Mouse (Mus musculus): ENCODE data around the gene Bcan.

Bcan gene

DNA sequence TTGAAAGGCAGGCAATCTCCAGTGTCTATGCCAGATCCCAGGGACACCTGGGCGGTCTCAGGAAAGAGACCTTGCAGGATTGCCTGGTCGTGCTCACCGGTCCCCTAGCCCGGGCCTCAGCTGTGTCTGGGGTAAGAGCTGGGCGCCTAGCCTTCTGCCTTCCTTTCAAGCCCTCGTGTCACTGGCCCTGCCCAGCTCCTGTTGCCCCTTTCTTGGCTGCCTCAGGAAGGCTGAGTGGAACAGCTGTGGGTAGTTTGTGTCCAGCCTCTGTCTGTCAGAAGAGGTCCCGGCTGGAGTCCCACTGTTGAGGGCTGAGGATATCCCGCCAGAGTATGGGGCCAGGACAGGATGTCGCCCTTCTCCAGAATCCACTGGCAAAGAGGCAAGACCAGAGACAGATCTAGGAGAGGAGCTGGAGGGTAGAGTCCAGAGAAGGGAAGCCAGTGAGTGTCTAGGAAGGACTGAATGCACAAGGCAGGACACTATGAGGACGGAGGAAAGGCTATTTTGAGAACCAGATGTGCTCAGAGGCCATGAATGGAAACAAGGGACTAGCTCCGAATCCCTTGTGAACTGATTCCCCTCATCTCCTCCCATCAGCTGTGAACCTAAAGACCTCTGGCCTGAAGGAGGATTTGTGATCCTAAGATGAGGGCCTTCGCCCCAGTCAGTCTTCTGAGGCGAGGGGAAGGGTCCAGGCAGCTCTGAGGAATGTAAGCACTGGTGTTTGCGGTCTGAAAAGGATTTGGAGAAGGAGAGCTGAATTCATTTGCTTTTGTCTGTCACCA, 26.2 kb downstream of the Bcan start:
- in situ Hi-C loops (cut with MboI, MseI): no loop called here

DNA sequence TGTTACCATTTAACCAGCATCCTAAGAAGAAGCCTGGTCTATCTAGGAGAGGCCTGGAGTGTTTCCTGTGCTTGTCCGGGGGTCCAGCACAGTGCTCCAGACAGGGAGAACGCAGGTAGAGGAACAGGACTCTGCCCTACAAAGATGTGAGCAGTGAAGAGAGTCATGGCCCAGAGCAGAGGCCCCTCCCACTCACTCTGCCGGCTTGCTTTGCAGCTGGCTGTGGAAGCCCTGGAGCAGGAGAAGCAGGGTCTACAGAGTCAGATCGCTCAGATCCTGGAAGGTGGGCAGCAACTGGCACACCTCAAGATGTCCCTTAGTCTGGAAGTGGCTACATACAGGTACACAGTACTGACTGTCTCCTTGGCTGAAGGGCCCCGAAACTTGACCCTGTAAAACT, 27.3 kb downstream of the Bcan start:
- in situ Hi-C loops (cut with MboI, MseI): no loop called here

DNA sequence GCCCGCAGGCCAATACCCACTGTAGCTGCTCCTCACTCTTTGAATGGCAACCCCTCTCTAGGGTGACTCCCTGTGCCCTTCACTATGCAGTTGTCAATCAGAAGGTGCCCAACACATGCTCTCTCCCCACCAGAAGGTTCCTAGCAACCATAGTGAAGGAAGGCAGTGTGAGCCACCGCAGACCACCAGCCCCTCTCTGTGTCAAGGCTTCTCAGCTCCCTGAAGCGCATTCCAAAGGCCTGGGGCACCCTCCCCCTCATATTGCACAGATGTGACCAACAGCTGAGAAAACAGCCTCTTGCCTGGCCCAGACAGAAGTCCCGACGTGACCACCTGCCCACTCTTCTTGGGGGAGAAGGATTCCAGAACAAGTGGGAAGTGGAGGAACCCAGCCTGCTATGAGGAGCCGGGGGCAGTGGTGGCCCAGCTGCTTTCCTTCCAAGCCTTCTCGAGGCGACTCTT, 27.8 kb downstream of the Bcan start:
- in situ Hi-C loops (cut with MboI, MseI): no loop called here

DNA sequence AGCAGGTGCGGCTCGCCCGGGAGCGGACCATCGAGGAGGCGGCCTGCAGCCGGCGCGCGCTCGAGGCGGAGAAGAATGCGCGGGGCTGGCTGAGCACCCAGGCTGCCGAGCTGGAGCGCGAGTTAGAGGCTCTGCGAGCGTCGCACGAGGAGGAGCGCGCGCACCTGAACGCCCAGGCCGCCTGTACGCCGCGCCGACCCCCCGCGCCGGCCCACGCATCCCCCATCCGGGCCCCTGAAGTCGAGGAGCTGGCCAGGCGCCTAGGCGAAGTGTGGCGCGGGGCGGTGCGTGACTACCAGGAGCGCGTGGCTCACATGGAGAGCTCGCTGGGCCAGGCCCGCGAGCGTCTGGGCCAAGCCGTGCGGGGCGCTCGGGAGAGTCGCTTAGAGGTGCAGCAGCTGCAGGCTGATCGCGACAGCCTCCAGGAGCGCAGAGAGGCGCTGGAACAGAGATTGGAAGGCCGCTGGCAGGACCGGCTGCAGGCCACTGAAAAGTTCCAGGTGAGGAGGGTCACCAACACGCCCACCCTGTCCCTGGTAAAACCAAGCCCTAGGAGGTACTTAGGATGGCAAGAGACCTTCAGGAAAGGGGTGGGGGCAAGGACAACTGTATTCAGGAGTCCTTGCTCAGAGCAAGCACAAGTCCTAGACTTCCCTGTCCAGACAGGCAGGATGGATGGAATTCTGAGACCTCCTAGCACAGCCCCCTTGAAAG, 28.4 kb downstream of the Bcan start:
- in situ Hi-C loops (cut with MboI, MseI): no loop called here

DNA sequence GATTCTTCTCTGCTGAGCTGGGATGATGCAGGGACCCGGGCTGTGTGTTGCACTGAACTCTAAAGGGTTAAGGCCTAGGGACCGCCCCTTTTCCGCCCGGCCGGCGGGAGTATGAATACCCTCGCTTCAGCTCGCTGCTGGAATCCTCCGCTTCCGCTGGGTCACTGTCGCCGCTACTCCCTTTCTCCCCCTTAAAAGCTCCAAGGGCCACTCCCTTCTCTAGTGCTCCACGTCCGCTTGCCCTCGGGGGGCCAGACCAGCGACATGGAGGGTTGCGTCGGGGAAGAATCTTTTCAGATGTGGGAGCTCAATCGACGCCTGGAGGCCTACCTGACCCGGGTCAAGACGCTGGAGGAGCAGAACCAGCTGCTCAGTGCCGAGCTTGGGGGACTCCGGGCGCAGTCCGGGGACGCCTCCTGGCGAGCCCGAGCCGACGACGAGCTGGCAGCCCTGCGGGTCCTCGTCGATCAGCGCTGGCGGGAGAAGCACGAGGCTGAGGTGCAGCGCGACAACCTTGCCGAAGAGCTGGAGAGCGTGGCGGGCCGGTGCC, 29.0 kb downstream of the Bcan start, which contains the start of gene Nes:
Gene Nes, plus strand, starts transcription at position 140 of the 550 bp plus-strand sequence.
- in situ Hi-C loops (cut with MboI, MseI): no loop called here

DNA sequence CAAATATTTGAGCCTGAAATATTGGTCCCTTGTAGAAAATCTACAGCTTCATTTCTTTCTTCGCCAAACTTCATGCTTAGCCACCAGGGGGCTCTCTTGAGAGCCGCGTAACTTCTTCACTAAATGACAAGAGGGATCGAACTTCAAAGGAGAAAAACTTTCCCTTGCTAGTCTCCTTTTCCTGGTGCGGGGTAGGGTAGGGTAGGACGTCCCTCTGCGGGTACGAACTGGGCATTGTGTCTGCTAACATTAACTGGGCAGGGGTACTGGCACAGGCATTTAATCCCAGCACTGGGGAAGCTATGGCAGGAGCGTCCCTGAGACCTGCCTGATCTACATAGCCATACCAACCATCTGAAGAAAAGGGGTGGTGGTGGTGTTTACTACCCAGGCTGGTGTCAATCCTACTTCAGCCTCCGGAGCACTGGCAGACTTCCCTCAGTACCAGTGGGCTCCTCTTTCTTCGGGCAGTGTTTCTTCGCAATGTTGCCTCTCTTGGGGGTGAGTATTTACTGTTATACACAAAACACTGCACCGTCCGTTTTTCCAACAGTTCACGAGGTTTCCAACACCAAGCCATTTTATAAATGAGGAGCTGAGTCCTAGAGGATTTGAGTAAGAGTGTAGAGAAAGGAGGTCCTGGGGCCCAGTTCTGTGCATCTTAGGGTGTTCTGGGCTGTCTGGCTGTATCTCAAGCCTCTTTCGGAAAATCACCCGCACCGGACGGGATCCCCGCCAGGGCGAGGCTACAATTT, 29.7 kb downstream of the Bcan start:
- in situ Hi-C loops (cut with MboI, MseI): no loop called here

DNA sequence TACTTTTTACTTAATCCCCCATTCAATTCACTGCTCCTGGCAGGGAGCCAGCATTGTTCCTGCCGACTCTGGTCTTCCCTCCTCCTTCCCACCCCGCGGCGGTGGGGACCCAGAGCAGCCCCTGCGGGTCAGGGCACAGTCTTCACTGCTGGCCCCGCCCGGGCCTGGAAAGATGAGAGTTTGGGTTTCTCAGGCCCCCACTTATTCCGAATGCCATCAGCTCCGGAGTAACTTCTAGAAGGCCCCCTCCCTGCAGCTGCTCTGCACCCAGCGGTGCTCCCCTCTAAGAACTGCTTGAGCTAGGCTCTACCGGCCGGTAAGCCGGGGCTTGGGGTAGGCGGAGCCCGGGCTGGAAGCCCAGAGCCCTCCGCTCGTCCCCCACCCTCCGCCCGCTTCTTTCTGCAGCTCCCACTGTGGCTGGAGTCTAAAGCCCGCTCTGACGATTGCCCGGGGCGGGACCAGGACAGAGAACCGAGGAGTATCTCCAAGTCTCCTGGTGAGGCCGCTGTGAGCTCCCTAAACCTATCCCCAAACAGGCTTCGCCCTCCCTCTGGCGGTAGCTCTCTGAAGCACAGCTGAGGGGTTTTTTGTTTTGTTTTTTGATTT, 39.3 kb downstream of the Bcan start:
- in situ Hi-C loops (cut with MboI, MseI): no loop called here

DNA sequence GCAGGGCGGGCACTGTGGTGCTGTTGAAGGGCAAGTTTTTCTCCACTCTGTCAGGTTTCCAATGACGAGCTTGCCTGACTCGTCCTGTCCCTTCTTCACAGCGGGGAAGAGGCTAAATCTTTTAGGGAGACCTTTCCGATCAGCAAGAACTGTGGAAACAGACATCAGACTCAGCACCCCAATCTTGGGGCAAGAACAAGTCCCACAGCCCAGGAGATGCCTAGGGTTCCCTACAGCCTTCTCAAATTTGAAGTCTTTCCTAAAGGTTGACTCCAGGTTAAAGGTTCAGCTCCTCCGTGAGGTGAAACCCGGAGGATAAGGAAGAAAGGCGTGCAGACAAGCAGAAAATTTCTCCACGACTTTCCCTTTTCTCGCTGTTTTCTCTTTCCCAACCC, 39.8 kb downstream of the Bcan start:
- in situ Hi-C loops (cut with MboI, MseI): no loop called here

DNA sequence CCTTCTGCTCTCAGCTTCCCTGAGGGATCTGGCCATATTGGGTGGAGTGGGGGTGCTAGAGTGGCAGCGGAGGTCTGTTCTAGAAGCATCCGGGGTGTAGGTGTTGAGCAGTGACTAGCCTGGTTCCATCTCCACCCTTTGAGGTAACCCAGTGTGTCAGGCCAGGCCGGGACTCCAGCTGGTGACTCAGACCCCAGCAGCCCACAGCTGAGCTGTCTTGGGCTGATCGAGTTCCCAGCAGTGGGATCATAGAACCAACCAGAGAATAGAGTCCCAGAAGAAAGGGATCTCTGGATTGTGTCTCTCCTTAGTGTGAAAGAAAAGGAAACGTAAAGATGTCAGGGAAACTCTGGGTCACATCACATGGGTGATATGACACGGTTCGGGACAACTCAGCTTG, 40.7 kb downstream of the Bcan start:
- in situ Hi-C loops (cut with MboI, MseI): no loop called here

DNA sequence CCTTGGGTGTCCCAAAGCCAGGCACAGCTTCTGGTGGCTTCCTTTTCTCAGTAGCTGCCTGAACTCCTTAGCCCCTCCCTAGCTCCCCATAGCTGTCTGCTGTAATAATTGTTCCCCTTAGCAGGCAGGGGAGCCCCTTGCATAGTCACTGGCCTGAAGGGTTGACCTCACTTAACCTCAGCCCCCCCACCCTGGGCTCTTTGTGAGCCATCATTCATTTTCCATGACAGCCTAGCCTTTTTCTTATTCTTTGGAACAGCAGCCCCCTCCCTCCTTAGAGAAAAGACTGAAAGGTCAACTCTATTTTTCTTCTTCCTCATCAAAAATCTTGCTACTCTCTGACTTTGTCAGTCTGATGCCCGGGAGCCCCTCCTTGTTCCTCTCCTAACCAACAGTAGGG, 41.1 kb downstream of the Bcan start:
- in situ Hi-C loops (cut with MboI, MseI): no loop called here

DNA sequence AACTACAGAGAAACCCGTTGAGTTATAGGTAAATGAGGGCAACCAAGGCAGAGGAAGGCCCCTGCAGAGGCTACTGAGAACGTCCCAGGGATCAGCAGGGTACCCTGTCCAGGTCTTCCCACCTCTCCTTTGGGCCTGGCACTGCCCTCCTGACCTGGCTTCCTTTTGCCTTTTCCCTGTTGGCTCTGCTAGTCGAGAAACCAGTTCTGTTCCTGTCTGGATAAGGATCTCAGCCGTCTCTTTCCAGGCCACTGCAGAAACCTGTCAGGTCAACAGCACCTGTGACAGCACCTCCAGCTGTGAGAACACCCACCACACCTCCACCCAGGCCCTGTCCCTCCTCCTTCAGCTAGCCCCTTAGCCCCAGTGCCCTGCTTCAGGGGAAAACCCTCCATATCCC, 41.6 kb downstream of the Bcan start:
- in situ Hi-C loops (cut with MboI, MseI): no loop called here

DNA sequence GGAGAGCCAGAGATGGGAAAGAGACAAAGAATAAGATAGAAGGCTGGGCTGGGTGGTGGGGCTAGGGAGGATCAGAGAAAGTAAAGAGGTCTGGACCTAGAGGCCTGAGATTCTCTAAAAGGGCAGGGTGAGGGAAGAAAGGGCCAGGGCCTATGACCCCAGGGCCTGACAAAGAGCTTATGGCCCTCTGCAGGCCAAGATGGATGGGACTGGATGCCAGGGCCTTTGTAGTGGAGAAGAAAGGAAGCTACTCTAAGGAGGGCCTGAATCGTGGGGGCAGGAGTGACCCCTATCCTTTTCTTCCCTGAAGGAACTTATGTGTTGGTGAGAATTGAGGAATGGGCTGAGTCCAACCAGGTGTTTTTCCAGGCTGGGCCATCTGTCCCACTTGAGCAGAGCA, 42.0 kb downstream of the Bcan start:
- in situ Hi-C loops (cut with MboI, MseI): no loop called here

DNA sequence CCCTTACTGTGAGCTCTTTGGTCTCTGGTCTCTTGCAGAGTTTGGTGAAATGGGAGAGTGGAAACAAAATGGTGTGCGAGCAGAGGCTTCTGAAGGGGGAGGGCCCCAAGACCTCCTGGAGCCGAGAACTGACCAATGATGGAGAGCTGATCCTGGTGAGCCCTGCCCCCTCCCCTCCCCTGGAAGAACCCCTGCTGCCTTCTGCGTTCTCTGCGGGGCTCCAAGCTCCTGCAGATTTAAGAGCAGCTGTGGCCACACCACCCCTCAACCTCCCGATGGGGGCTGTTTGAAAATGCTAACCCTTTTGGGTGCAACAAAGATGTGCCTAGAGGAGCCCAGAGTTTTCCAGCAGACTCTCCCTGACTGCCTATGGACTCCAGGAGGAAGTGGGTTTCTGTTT, 47.6 kb downstream of the Bcan start:
- in situ Hi-C loops (cut with MboI, MseI): no loop called here

DNA sequence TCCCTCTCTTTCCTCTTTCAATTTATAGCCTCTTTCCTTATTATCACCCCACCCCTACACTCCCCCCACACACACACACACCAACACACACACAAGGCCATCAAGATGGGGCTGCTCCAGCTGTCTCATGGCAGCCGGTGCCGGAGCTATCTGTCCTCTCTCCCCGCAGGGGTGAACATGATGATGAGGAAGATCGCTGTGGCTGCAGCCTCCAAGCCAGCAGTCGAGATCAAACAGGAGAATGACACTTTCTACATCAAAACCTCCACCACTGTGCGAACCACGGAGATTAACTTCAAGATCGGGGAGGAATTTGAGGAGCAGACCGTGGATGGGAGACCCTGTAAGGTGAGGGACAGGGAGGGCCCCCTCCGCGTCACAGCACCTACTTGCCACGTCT, 48.1 kb downstream of the Bcan start:
- in situ Hi-C loops (cut with MboI, MseI): no loop called here

DNA sequence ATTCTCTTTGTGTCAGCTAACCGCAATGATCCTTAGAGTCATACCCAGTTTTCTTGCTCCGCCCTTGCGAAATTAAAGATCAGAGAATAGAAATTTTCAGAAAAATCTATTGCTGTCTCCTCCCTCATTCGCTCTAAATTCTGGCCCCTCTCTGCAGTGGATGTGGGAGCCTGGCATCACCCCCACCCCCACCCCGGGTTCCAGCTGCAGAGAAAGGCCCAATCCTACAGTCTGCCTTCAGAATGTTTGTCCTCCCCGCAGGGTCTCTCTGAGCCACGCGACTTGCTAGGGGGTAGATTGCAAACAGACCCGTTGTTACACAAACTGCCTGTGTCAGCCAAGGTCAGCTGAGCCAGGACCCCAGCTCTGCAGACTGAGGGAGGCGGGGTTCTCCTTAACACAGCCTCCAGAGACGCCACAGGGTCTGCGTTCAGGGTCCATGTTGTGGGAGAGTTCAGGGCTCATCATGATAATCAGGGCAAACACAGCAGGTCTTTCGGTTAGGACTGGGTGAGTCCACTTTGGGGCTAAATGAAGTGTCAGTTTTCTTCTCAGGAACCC, 50.0 kb downstream of the Bcan start:
- in situ Hi-C loops (cut with MboI, MseI): no loop called here

DNA sequence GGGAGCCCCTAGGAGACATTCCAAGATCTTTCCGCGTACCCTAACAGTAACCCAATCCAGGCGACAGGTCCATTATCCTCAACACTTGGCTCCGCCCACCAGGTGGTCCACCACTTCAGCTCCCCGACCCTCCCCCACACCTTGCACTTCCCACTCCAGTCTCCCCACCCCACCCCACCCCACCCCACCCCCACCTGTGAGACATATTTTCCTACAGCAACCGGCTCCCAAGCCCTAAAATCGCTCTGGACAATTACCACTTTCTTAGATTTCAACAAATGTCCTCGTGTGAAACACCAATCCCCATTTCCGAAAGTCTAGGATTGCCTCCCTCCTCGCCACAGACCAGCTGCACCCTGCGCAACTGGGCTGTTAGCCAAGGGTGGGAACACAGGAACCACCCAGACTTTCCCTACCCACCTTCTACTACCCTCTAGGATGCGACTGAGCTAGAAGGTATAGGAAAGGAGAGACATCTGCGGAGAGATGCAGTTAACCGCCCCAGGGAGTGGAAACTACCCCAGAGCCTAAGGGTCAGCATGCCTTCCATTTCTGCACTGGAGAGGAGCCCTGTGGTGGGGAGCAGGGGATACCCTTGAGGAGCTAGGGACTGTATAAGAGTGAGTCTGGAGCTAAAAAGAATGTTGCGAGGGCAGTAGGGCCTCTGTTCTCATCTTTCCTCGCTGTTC, 50.6 kb downstream of the Bcan start:
- in situ Hi-C loops (cut with MboI, MseI): no loop called here

DNA sequence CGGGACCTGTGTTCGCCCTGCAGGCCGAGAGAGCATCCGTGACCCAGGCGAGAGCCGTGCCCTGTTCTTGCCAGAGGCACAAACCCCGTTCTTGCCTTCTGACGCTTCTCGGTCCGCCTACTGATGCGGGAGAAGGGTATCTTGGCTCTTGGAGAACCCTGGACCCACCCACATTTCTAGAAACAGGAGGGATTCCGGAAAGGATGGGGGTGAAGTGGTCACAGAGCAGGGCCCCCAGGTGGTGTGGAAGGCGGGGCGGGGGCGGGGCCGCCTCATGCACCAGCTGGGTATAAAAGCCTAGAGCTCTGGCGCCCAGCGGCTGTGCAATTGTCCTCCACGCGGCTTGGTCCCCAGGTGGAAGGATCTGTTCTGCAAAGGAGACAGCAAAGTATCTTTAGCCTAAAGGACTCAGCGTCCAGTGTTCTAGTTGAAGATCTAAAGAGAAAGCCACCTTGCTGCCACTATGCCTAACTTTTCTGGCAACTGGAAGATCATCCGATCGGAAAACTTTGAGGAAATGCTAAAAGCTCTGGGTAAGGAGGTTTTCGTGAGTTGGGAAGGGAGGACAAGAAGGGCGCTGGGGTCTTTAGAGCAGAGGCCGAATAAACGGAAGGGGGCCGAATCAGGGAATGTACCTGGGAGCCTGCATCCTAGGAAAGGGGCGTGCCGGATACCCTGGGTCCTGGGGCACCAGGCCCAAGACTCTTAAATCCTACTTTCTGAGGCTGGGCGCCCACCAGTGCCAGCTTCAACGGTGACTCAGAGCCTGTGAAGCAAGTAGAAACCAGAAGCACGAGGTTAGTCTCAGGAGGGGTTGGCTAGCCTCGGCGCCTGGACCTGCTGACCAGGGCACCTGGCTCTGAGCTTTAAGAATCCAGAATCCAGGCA, 51.4 kb downstream of the Bcan start, which contains the start of gene Crabp2:
Gene Crabp2, plus strand, starts transcription at position 289 of the 888 bp plus-strand sequence.
- in situ Hi-C loops (cut with MboI, MseI): no loop called here

DNA sequence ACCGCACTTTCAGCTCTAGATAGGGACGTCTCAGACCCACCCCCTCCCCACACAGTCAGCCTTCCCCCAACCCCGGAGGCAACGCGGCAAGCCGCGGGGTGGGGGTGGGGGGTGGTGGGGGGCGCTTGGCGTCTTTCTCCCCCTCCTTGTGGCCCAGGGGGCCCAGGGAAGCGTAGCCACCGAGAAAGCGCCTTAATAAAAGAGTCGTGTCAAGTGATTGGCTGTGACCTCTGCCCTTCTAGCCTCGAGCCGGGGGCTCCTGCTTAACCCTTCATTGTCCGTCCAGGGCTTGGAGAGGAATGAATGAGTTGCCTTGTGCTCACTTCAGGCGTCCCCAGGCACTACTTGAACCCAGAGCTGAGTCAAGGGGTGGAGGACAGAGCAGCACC, 52.2 kb downstream of the Bcan start:
- in situ Hi-C loops (cut with MboI, MseI): no loop called here

DNA sequence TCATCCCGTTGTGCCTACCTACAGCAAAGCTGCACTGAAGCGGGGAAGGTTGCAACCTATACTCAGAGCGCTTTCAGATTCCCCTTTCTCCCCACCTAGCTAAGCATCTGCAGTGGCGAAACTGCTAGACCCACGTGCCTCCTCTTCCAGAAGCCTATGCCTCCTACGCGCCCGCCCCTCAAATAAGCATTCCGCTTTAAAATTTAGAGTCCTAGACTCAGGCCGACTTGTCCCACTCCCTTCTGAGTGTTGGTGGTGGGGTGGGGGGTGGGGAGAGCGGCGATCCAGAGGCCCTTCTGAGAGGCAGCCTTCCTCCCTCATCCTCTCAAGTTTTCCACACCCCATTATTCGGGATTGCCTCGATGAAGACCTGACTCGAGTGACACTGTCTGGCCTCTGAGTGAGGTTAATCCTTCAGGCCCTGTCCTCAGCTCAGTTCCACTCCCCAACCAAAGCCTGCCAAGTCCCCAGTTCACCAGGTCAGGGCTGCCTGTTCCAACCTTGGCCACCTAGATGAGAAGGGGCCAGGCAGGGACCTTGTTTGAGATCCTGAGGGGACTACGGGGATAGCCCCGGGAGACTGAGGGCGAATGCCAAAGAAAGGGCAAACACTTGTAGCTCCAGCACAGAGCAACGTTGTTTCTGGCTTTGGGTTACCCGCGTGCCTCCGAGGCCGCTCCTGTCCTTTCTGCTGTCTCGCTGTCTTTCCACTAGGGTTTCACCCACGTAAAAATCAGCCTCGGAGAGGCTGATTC, 52.8 kb downstream of the Bcan start:
- in situ Hi-C loops (cut with MboI, MseI): no loop called here

Data from T-helper 1 cell (primary cell).